Mouse (Mus musculus): ENCODE results near the gene Gsn. TPM values are rescaled to one million over a fixed set of nuclear protein-coding genes. Genes with fewer than 3 reads are reported as not detected.

Gsn gene
- polyA plus RNA-seq, 1 experiment from 2014 or later = 397 TPM

GRCm38 (mm10) chr2:35314300-35314699 lies 58.1 kb downstream of the Gsn start:
- Histone ChIP-seq H3K27me3 (replicated peaks; ENCODE audit: control insufficient read depth, insufficient read depth, low read length) (no peaks in the 10 kb centered on the region), H3K4me1 (ENCODE audit: control insufficient read depth, insufficient read depth, low read length) (no peaks in the 10 kb centered on the region; the same call in 1 of the 2 replicates), H3K9ac (ENCODE audit: low read depth, low read length) (no peak overlapping the region), H3K4me2 (ENCODE audit: low read depth, low read length) (no peak overlapping the region), H3K9me3 (ENCODE audit: control insufficient read depth, low read length) (no peaks in the 10 kb centered on the region), H3K36me3 (ENCODE audit: control insufficient read depth, insufficient read depth, low read length) (0 out of 2 replicates have a peak, but pooled peaks cover 12% of the 10 kb centered on the region), H3K4me3 (ENCODE audit: low read depth, low read length) (no peak overlapping the region), H3K27ac (replicated peaks; ENCODE audit: low read depth, low read length) (no peak overlapping the region)
- no peak for DNase-seq (ENCODE audit: low spot score)
- 61% methylated on average over 3 of the region's 3 CpGs for WGBS
- no peak for ATAC-seq (ENCODE audit: low read depth)

- peaks cover 2% of the 10 kb centered on the region for H3K4me1 ChIP-seq (ENCODE audit: control insufficient read depth, insufficient read depth, low read length)
- H3K9me3 ChIP-seq (ENCODE audit: control insufficient read depth, low read length) = no peaks in the 10 kb centered on the region
- no peak overlapping the region for H3K27ac ChIP-seq (replicated peaks; ENCODE audit: low read depth, low read length)
- DNase-seq (ENCODE audit: low spot score) (no peak), ATAC-seq (ENCODE audit: low read depth) (no peak)
- no peak overlapping the region for H3K4me2 ChIP-seq (ENCODE audit: low read depth, low read length)
- no peak overlapping the region for H3K4me3 ChIP-seq (ENCODE audit: low read depth, low read length)
- no peak overlapping the region for H3K9ac ChIP-seq (ENCODE audit: low read depth, low read length)
- no peaks in the 10 kb centered on the region for H3K27me3 ChIP-seq (replicated peaks; ENCODE audit: control insufficient read depth, insufficient read depth, low read length)
- 87% methylated on average over 4 of the region's 4 CpGs for WGBS
- 0 out of 2 replicates have a peak, but pooled peaks cover 5% of the 10 kb centered on the region for H3K36me3 ChIP-seq (ENCODE audit: control insufficient read depth, insufficient read depth, low read length)
Measured at GRCm38 (mm10) chr2:35317604-35318003, 61.4 kb downstream of the Gsn start.

- Histone ChIP-seq H3K4me3 (ENCODE audit: low read depth, low read length) (no peak overlapping the region), H3K9me3 (ENCODE audit: control insufficient read depth, low read length) (no peaks in the 10 kb centered on the region), H3K36me3 (ENCODE audit: control insufficient read depth, insufficient read depth, low read length) (0 out of 2 replicates have a peak, but pooled peaks cover 5% of the 10 kb centered on the region), H3K4me2 (ENCODE audit: low read depth, low read length) (no peak overlapping the region), H3K27ac (replicated peaks; ENCODE audit: low read depth, low read length) (no peak overlapping the region), H3K4me1 (ENCODE audit: control insufficient read depth, insufficient read depth, low read length) (peaks cover 4% of the 10 kb centered on the region; the same call in 1 of the 2 replicates), H3K9ac (ENCODE audit: low read depth, low read length) (no peak overlapping the region), H3K27me3 (replicated peaks; ENCODE audit: control insufficient read depth, insufficient read depth, low read length) (no peaks in the 10 kb centered on the region)
- DNase-seq (ENCODE audit: low spot score) (no peak), ATAC-seq (ENCODE audit: low read depth) (no peak)
- WGBS = 89% methylated on average over 12 of the region's 12 CpGs
Measured at GRCm38 (mm10) chr2:35318405-35318804, 62.2 kb downstream of the Gsn start.

GRCm38 (mm10) chr2:35320399-35320798 lies 64.2 kb downstream of the Gsn start:
- H3K4me3 ChIP-seq (ENCODE audit: low read depth, low read length) = no peak overlapping the region
- H3K36me3 ChIP-seq (ENCODE audit: control insufficient read depth, insufficient read depth, low read length) = 0 out of 2 replicates have a peak, but pooled peaks cover 5% of the 10 kb centered on the region
- no peaks in the 10 kb centered on the region for H3K9me3 ChIP-seq (ENCODE audit: control insufficient read depth, low read length)
- H3K4me1 ChIP-seq (ENCODE audit: control insufficient read depth, insufficient read depth, low read length) = peaks cover 4% of the 10 kb centered on the region; the same call in 1 of the 2 replicates
- no peak overlapping the region for H3K27ac ChIP-seq (replicated peaks; ENCODE audit: low read depth, low read length)
- no peak for DNase-seq (ENCODE audit: low spot score)
- H3K4me2 ChIP-seq (ENCODE audit: low read depth, low read length) = no peak overlapping the region
- H3K9ac ChIP-seq (ENCODE audit: low read depth, low read length) = no peak overlapping the region
- 0 out of 2 replicates have a peak, but pooled peaks have one; percentile 26 for ATAC-seq (ENCODE audit: low read depth)
- WGBS = 81% methylated on average over 15 of the region's 15 CpGs
- no peaks in the 10 kb centered on the region for H3K27me3 ChIP-seq (replicated peaks; ENCODE audit: control insufficient read depth, insufficient read depth, low read length)

GRCm38 (mm10) chr2:35322404-35323164 lies 66.4 kb downstream of the Gsn start:
- Histone ChIP-seq H3K4me2 (ENCODE audit: low read depth, low read length) (no peak overlapping the region), H3K4me1 (ENCODE audit: control insufficient read depth, insufficient read depth, low read length) (peaks cover 4% of the 10 kb centered on the region; the same call in 1 of the 2 replicates), H3K4me3 (ENCODE audit: low read depth, low read length) (no peak overlapping the region), H3K36me3 (ENCODE audit: control insufficient read depth, insufficient read depth, low read length) (0 out of 2 replicates have a peak, but pooled peaks cover 5% of the 10 kb centered on the region), H3K9me3 (ENCODE audit: control insufficient read depth, low read length) (no peaks in the 10 kb centered on the region), H3K27me3 (replicated peaks; ENCODE audit: control insufficient read depth, insufficient read depth, low read length) (no peaks in the 10 kb centered on the region), H3K27ac (replicated peaks; ENCODE audit: low read depth, low read length) (0 out of 2 replicates have a peak overlapping the region, but pooled peaks have one; percentile 4), H3K9ac (ENCODE audit: low read depth, low read length) (no peak overlapping the region)
- peak; percentile 62 for ATAC-seq (ENCODE audit: low read depth)
- WGBS = 59% methylated on average over 10 of the region's 10 CpGs
- peak; percentile 61 for DNase-seq (ENCODE audit: low spot score)

GRCm38 (mm10) chr2:35325930-35326329 lies 69.8 kb downstream of the Gsn start:
- H3K4me3 ChIP-seq (ENCODE audit: low read depth, low read length) = no peak overlapping the region
- 68% methylated on average over 10 of the region's 10 CpGs for WGBS
- DNase-seq (ENCODE audit: low spot score) = no peak

GRCm38 (mm10) chr2:35326931-35327330 lies 70.8 kb downstream of the Gsn start:
- Histone ChIP-seq H3K9ac (ENCODE audit: low read depth, low read length) (no peak overlapping the region), H3K27ac (replicated peaks; ENCODE audit: low read depth, low read length) (no peak overlapping the region), H3K4me3 (ENCODE audit: low read depth, low read length) (no peak overlapping the region), H3K4me2 (ENCODE audit: low read depth, low read length) (no peak overlapping the region), H3K4me1 (ENCODE audit: control insufficient read depth, insufficient read depth, low read length) (peaks cover 4% of the 10 kb centered on the region; the same call in 1 of the 2 replicates), H3K36me3 (ENCODE audit: control insufficient read depth, insufficient read depth, low read length) (no peaks in the 10 kb centered on the region), H3K27me3 (replicated peaks; ENCODE audit: control insufficient read depth, insufficient read depth, low read length) (no peaks in the 10 kb centered on the region), H3K9me3 (ENCODE audit: control insufficient read depth, low read length) (no peaks in the 10 kb centered on the region)
- DNase-seq (ENCODE audit: low spot score) (no peak), ATAC-seq (ENCODE audit: low read depth) (no peak)
- 68% methylated on average over 1 of the region's 1 CpGs for whole genome bisulfite sequencing

More at GRCm38 (mm10) chr2:35325930-35326329, 69.8 kb downstream of the Gsn start:
- no peaks in the 10 kb centered on the region for H3K9me3 ChIP-seq (ENCODE audit: control insufficient read depth, low read length)
- H3K27ac ChIP-seq (replicated peaks; ENCODE audit: low read depth, low read length) = no peak overlapping the region
- H3K36me3 ChIP-seq (ENCODE audit: control insufficient read depth, insufficient read depth, low read length) = no peaks in the 10 kb centered on the region
- H3K4me2 ChIP-seq (ENCODE audit: low read depth, low read length) = no peak overlapping the region
- peaks cover 4% of the 10 kb centered on the region; the same call in 1 of the 2 replicates for H3K4me1 ChIP-seq (ENCODE audit: control insufficient read depth, insufficient read depth, low read length)
- no peak overlapping the region for H3K9ac ChIP-seq (ENCODE audit: low read depth, low read length)
- no peaks in the 10 kb centered on the region for H3K27me3 ChIP-seq (replicated peaks; ENCODE audit: control insufficient read depth, insufficient read depth, low read length)
- ATAC-seq (ENCODE audit: low read depth) = no peak

GRCm38 (mm10) chr2:35327583-35327982 lies 71.4 kb downstream of the Gsn start:
- no peaks in the 10 kb centered on the region for H3K36me3 ChIP-seq (ENCODE audit: control insufficient read depth, insufficient read depth, low read length)
- WGBS = 56% methylated on average over 10 of the region's 10 CpGs
- peaks cover 3% of the 10 kb centered on the region; the same call in 1 of the 2 replicates for H3K4me1 ChIP-seq (ENCODE audit: control insufficient read depth, insufficient read depth, low read length)
- no peak overlapping the region for H3K4me3 ChIP-seq (ENCODE audit: low read depth, low read length)
- no peak overlapping the region for H3K9ac ChIP-seq (ENCODE audit: low read depth, low read length)
- no peak overlapping the region for H3K27ac ChIP-seq (replicated peaks; ENCODE audit: low read depth, low read length)
- no peak overlapping the region for H3K4me2 ChIP-seq (ENCODE audit: low read depth, low read length)
- no peaks in the 10 kb centered on the region for H3K27me3 ChIP-seq (replicated peaks; ENCODE audit: control insufficient read depth, insufficient read depth, low read length)
- H3K9me3 ChIP-seq (ENCODE audit: control insufficient read depth, low read length) = no peaks in the 10 kb centered on the region
- no peak for DNase-seq (ENCODE audit: low spot score)
- ATAC-seq (ENCODE audit: low read depth) = no peak
